Mouse (Mus musculus) embryonic facial prominence, embryonic 13.5 days (tissue): ENCODE data around the gene Stpg4. TPM values are rescaled to one million over a fixed set of nuclear protein-coding genes. Genes with fewer than 3 reads are reported as not detected.

Experiments used
- ATAC-seq: fragments of 200-750 bp; cut with Nextera tagmentation; 2 replicates; pipeline ENCODE4 v1.8.0; 2017; ENCODE audit warnings: low read depth; ENCODE audit not compliant: insufficient number of reproducible peaks, insufficient read depth, low FRiP score, low TSS enrichment
- H3K27ac ChIP-seq: fragments of 300-500 bp; sonication (generic); 2 replicates; pipeline ENCODE4 v1.5.1; 2015; ENCODE audit warnings: moderate library complexity, mild to moderate bottlenecking, inconsistent platforms
- H3K27me3 ChIP-seq: fragments of 300-500 bp; sonication (generic); 2 replicates; pipeline ENCODE4 v1.6.1; 2015; ENCODE audit warnings: mild to moderate bottlenecking, inconsistent platforms
- H3K36me3 ChIP-seq: fragments of 300-500 bp; sonication (generic); 2 replicates; pipeline ENCODE4 v1.6.1; 2015; ENCODE audit warnings: mild to moderate bottlenecking, inconsistent platforms
- H3K4me1 ChIP-seq: fragments of 300-500 bp; sonication (generic); 2 replicates; pipeline ENCODE4 v1.6.1; 2015; ENCODE audit warnings: inconsistent platforms
- H3K4me2 ChIP-seq: fragments of 300-500 bp; sonication (generic); 2 replicates; pipeline ENCODE4 v1.6.1; 2015; ENCODE audit warnings: moderate library complexity, mild to moderate bottlenecking, inconsistent platforms
- H3K4me3 ChIP-seq: fragments of 300-500 bp; sonication (generic); 2 replicates; pipeline ENCODE4 v1.5.1; 2015; ENCODE audit warnings: mild to moderate bottlenecking, inconsistent platforms
- H3K9ac ChIP-seq: fragments of 300-500 bp; sonication (generic); 2 replicates; pipeline ENCODE4 v1.6.1; 2015; ENCODE audit warnings: mild to moderate bottlenecking, inconsistent platforms
- H3K9me3 ChIP-seq: fragments of 300-500 bp; sonication (generic); 2 replicates; pipeline ENCODE4 v1.6.1; 2016; ENCODE audit warnings: inconsistent platforms
- WGBS: fragments of 180-500 bp; shearing (Covaris S2); methylation state at CpG from one replicate; pipeline ENCODE4 v1.1.7; 2015; ENCODE audit warnings: mixed read lengths; 5-methylcytosine and 5-hydroxymethylcytosine counted together
- polyA plus RNA-seq: library from polyadenylated mRNA; unstranded; fragments of >200 nt; fragmentation: Nextera tagmentation; extraction: Ambion mirVana; gene quantifications from 2 replicates; pipeline ENCODE4 v1.2.1, GENCODE M21; 2015

The Stpg4 gene
- polyA plus RNA-seq, 1 experiment from 2014 or later, result not detected

- H3K9me3 ChIP-seq, result no peaks in the 10 kb centered on the region
- 0 out of 2 replicates have a peak, but pooled peaks cover 4% of the 10 kb centered on the region for H3K27me3 ChIP-seq
- H3K9ac ChIP-seq, result no peak overlapping the region
- no peak for ATAC-seq
- H3K4me2 ChIP-seq, result no peak overlapping the region
- H3K27ac ChIP-seq, result no peak overlapping the region
- no peak overlapping the region for H3K4me3 ChIP-seq
- WGBS, result 67% methylated on average over 9 of the region's 9 CpGs
- H3K36me3 ChIP-seq, result no peaks in the 10 kb centered on the region
- peaks cover 35% of the 10 kb centered on the region for H3K4me1 ChIP-seq
Observed at GRCm38 (mm10) chr17:87357506-87357905, 70.0 kb downstream of the Stpg4 start.

- no peaks in the 10 kb centered on the region for H3K9me3 ChIP-seq
- no peak overlapping the region for H3K9ac ChIP-seq
- no peaks in the 10 kb centered on the region for H3K36me3 ChIP-seq
- H3K27me3 ChIP-seq, result 0 out of 2 replicates have a peak, but pooled peaks cover 4% of the 10 kb centered on the region
- H3K4me1 ChIP-seq, result peaks cover 45% of the 10 kb centered on the region
- no peak overlapping the region for H3K4me3 ChIP-seq
- 89% methylated on average over 5 of the region's 5 CpGs for WGBS
- ATAC-seq, result no peak
- H3K4me2 ChIP-seq, result no peak overlapping the region
- H3K27ac ChIP-seq, result no peak overlapping the region
Observed at GRCm38 (mm10) chr17:87356261-87356660, 71.3 kb downstream of the Stpg4 start.

GRCm38 (mm10) chr17:87355456-87355855 lies 72.1 kb downstream of the Stpg4 start:
- H3K4me1 ChIP-seq, result peaks cover 45% of the 10 kb centered on the region
- no peak for ATAC-seq
- no peaks in the 10 kb centered on the region for H3K36me3 ChIP-seq
- no peak overlapping the region for H3K27ac ChIP-seq
- no peak overlapping the region for H3K9ac ChIP-seq
- 0 out of 2 replicates have a peak, but pooled peaks cover 4% of the 10 kb centered on the region for H3K27me3 ChIP-seq
- 87% methylated on average over 8 of the region's 8 CpGs for WGBS
- H3K4me3 ChIP-seq, result no peak overlapping the region
- no peaks in the 10 kb centered on the region for H3K9me3 ChIP-seq
- no peak overlapping the region for H3K4me2 ChIP-seq

GRCm38 (mm10) chr17:87353745-87354320 lies 73.7 kb downstream of the Stpg4 start:
- no peaks in the 10 kb centered on the region for H3K36me3 ChIP-seq
- ATAC-seq, result no peak
- no peak overlapping the region for H3K27ac ChIP-seq

GRCm38 (mm10) chr17:87352898-87353225 lies 74.7 kb downstream of the Stpg4 start:
- no peaks in the 10 kb centered on the region for H3K36me3 ChIP-seq
- 15% methylated on average over 1 of the region's 1 CpGs for WGBS
- ATAC-seq, result no peak
- H3K9ac ChIP-seq, result no peak overlapping the region
- H3K9me3 ChIP-seq, result no peaks in the 10 kb centered on the region
- H3K27ac ChIP-seq, result no peak overlapping the region
- no peak overlapping the region for H3K4me3 ChIP-seq
- 0 out of 2 replicates have a peak, but pooled peaks cover 4% of the 10 kb centered on the region for H3K27me3 ChIP-seq
- H3K4me2 ChIP-seq, result no peak overlapping the region
- peaks cover 47% of the 10 kb centered on the region for H3K4me1 ChIP-seq

More at GRCm38 (mm10) chr17:87353745-87354320, 73.7 kb downstream of the Stpg4 start:
- Histone ChIP-seq H3K9me3 (no peaks in the 10 kb centered on the region), H3K4me2 (no peak overlapping the region), H3K4me1 (peaks cover 44% of the 10 kb centered on the region), H3K27me3 (0 out of 2 replicates have a peak, but pooled peaks cover 4% of the 10 kb centered on the region), H3K9ac (no peak overlapping the region), H3K4me3 (no peak overlapping the region)
- 80% methylated on average over 8 of the region's 8 CpGs for WGBS

GRCm38 (mm10) chr17:87352106-87352897 lies 75.2 kb downstream of the Stpg4 start:
- Histone ChIP-seq H3K27ac (peak overlapping the region; percentile 48; the same call in 1 of the 2 replicates), H3K9me3 (no peaks in the 10 kb centered on the region), H3K4me1 (peaks cover 43% of the 10 kb centered on the region), H3K9ac (no peak overlapping the region; the same call in 1 of the 2 replicates), H3K4me3 (no peak overlapping the region), H3K4me2 (no peak overlapping the region), H3K27me3 (0 out of 2 replicates have a peak, but pooled peaks cover 4% of the 10 kb centered on the region), H3K36me3 (no peaks in the 10 kb centered on the region)
- 24% methylated on average over 16 of the region's 16 CpGs for WGBS
- ATAC-seq, result no peak

GRCm38 (mm10) chr17:87351241-87352105 lies 76.1 kb downstream of the Stpg4 start:
- peaks cover 43% of the 10 kb centered on the region for H3K4me1 ChIP-seq
- H3K36me3 ChIP-seq, result no peaks in the 10 kb centered on the region
- 36% methylated on average over 20 of the region's 20 CpGs for WGBS
- 0 out of 2 replicates have a peak overlapping the region, but pooled peaks have one; percentile 14 for H3K4me2 ChIP-seq
- H3K9me3 ChIP-seq, result no peaks in the 10 kb centered on the region
- H3K9ac ChIP-seq, result no peak overlapping the region; the same call in 1 of the 2 replicates
- H3K4me3 ChIP-seq, result no peak overlapping the region
- peak; percentile 62 for ATAC-seq
- 0 out of 2 replicates have a peak, but pooled peaks cover 4% of the 10 kb centered on the region for H3K27me3 ChIP-seq
- peak overlapping the region; percentile 68 for H3K27ac ChIP-seq

- ATAC-seq, result 0 out of 2 replicates have a peak, but pooled peaks have one; percentile 32
- 24% methylated on average over 13 of the region's 13 CpGs for WGBS
- Histone ChIP-seq H3K27ac (peak overlapping the region; percentile 68), H3K27me3 (0 out of 2 replicates have a peak, but pooled peaks cover 4% of the 10 kb centered on the region), H3K9me3 (no peaks in the 10 kb centered on the region), H3K36me3 (no peaks in the 10 kb centered on the region), H3K4me1 (peaks cover 43% of the 10 kb centered on the region), H3K4me3 (no peak overlapping the region), H3K4me2 (no peak overlapping the region), H3K9ac (no peak overlapping the region)
Observed at GRCm38 (mm10) chr17:87350471-87351240, 76.9 kb downstream of the Stpg4 start.

GRCm38 (mm10) chr17:87349575-87349974 lies 78.0 kb downstream of the Stpg4 start:
- WGBS, result 82% methylated on average over 9 of the region's 9 CpGs
- no peak overlapping the region for H3K27ac ChIP-seq

GRCm38 (mm10) chr17:87349069-87349468 lies 78.5 kb downstream of the Stpg4 start:
- Histone ChIP-seq H3K36me3 (no peaks in the 10 kb centered on the region), H3K27ac (no peak overlapping the region), H3K4me3 (no peak overlapping the region), H3K27me3 (0 out of 2 replicates have a peak, but pooled peaks cover 4% of the 10 kb centered on the region), H3K9ac (no peak overlapping the region), H3K9me3 (no peaks in the 10 kb centered on the region), H3K4me2 (no peak overlapping the region), H3K4me1 (peaks cover 53% of the 10 kb centered on the region)
- WGBS, result 29% methylated on average over 8 of the region's 9 CpGs
- ATAC-seq, result no peak

More at GRCm38 (mm10) chr17:87349575-87349974, 78.0 kb downstream of the Stpg4 start:
- peaks cover 54% of the 10 kb centered on the region for H3K4me1 ChIP-seq
- no peak for ATAC-seq
- H3K4me2 ChIP-seq, result no peak overlapping the region
- H3K9ac ChIP-seq, result no peak overlapping the region
- H3K4me3 ChIP-seq, result no peak overlapping the region
- no peaks in the 10 kb centered on the region for H3K9me3 ChIP-seq
- no peaks in the 10 kb centered on the region for H3K36me3 ChIP-seq
- 0 out of 2 replicates have a peak, but pooled peaks cover 4% of the 10 kb centered on the region for H3K27me3 ChIP-seq
